Mouse (Mus musculus) liver, embryonic 16.5 days (tissue): Measurements from ENCODE around the gene Alms1. TPM values are rescaled to one million over a fixed set of nuclear protein-coding genes. Genes with fewer than 3 reads are reported as not detected.
"Not testable (repeated sequence)": the region's sequence is repeated elsewhere in the genome, so short reads cannot be mapped to it uniquely, and the experiment has no call there.

Experiments used
- ATAC-seq: fragments of 200-750 bp; cut with Nextera tagmentation; 2 replicates; pipeline ENCODE4 v1.8.0; 2017; ENCODE audit warnings: low read depth, mild to moderate bottlenecking, moderate number of reproducible peaks, moderate library complexity
- H3K27ac ChIP-seq: fragments of 300-500 bp; sonication (generic); 2 replicates; pipeline ENCODE4 v1.5.1; 2014; ENCODE audit warnings: mild to moderate bottlenecking, low read length
- H3K27me3 ChIP-seq: fragments of 300-500 bp; sonication (generic); 2 replicates; pipeline ENCODE4 v1.6.1; 2014; ENCODE audit warnings: low read depth, low read length, mixed read lengths; ENCODE audit not compliant: control insufficient read depth, insufficient read depth
- H3K36me3 ChIP-seq: fragments of 300-500 bp; sonication (generic); 2 replicates; pipeline ENCODE4 v1.6.1; 2014; ENCODE audit warnings: mild to moderate bottlenecking; ENCODE audit not compliant: control insufficient read depth, insufficient read depth
- H3K4me1 ChIP-seq: fragments of 300-500 bp; sonication (generic); 2 replicates; pipeline ENCODE4 v1.6.1; 2014; ENCODE audit warnings: low read depth, low read length, mixed read lengths; ENCODE audit not compliant: control insufficient read depth
- H3K4me2 ChIP-seq: fragments of 300-500 bp; sonication (generic); 2 replicates; pipeline ENCODE4 v1.6.1; 2014; ENCODE audit warnings: low read depth, low read length, mixed read lengths
- H3K4me3 ChIP-seq: fragments of 300-500 bp; sonication (generic); 2 replicates; pipeline ENCODE4 v1.5.1; 2014; ENCODE audit warnings: low read depth, mild to moderate bottlenecking, low read length
- H3K9ac ChIP-seq: fragments of 300-500 bp; sonication (generic); 2 replicates; pipeline ENCODE4 v1.6.1; 2014; ENCODE audit warnings: low read depth, low read length
- H3K9me3 ChIP-seq: fragments of 300-500 bp; sonication (generic); replicated peaks from 2 replicates; pipeline ENCODE4 v1.6.1; 2016; ENCODE audit warnings: low read length; ENCODE audit not compliant: control insufficient read depth
- WGBS: fragments of 180-500 bp; shearing (Covaris S2); extraction: QIAGEN DNeasy Blood & Tissue Kit; methylation state at CpG from one replicate; pipeline ENCODE4 v1.1.7; 2014; ENCODE audit not compliant: insufficient replicate concordance; 5-methylcytosine and 5-hydroxymethylcytosine counted together
- microRNA-seq: library from miRNA; unstranded; fragments of <30 nt; microRNA quantifications from one replicate; pipeline ENCODE4, GENCODE M21; 2016
- polyA plus RNA-seq: library from polyadenylated mRNA; unstranded; fragments of >200 nt; fragmentation: Nextera tagmentation; extraction: Ambion mirVana; gene quantifications from 2 replicates; pipeline ENCODE4 v1.2.1, GENCODE M21; 2015

Alms1 gene
- polyA plus RNA-seq, 1 experiment from 2014 or later: 1.5 TPM

- no peaks in the 10 kb centered on the region for H3K27me3 ChIP-seq
- H3K9me3 ChIP-seq: no peaks in the 10 kb centered on the region
- H3K4me2 ChIP-seq: no peak overlapping the region
- WGBS: 69% methylated on average over 8 of the region's 8 CpGs
- H3K36me3 ChIP-seq: peaks cover 15% of the 10 kb centered on the region
- no peak overlapping the region for H3K4me3 ChIP-seq
- H3K27ac ChIP-seq: no peak overlapping the region
- ATAC-seq: no peak
- H3K4me1 ChIP-seq: no peaks in the 10 kb centered on the region
- H3K9ac ChIP-seq: no peak overlapping the region
Measured at GRCm38 (mm10) chr6:85633165-85633564, 45.8 kb downstream of the Alms1 start.

DNA sequence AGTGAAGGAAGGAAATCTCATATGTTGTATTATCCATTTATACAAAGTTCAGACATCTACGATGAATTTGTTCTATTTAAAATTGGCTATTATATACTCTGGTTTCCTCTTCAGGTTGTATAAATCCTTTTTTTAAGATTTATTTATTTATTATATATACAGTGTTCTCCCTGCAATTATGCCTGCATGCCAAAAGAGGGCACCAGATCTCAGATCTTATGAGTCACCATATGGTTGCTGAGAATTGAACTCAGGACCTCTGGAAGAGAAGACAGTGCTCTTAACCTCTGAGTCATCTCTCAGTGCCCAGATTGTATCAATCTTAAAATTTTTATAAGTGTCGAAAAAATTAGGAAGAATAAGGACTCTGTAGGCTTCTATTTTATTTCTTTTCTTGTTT lies 65.9 kb downstream of the Alms1 start:
- Histone ChIP-seq H3K4me2 (no peak overlapping the region), H3K4me1 (no peaks in the 10 kb centered on the region), H3K27me3 (no peaks in the 10 kb centered on the region), H3K9ac (no peak overlapping the region), H3K36me3 (no peaks in the 10 kb centered on the region; the same call in 1 of the 2 replicates), H3K4me3 (no peak overlapping the region), H3K9me3 (no peaks in the 10 kb centered on the region), H3K27ac (no peak overlapping the region)
- 79% methylated on average over 2 of the region's 2 CpGs for WGBS
- ATAC-seq: no peak

GRCm38 (mm10) chr6:85701943-85702342 lies 114.6 kb downstream of the Alms1 start:
- not testable (repeated sequence) for H3K4me1 ChIP-seq, H3K36me3 ChIP-seq, H3K27me3 ChIP-seq, H3K27ac ChIP-seq, H3K4me2 ChIP-seq, H3K4me3 ChIP-seq, H3K9ac ChIP-seq, H3K9me3 ChIP-seq, ATAC-seq
- 52% methylated on average over 2 of the region's 4 CpGs for WGBS

GRCm38 (mm10) chr6:85709206-85709605 lies 121.9 kb downstream of the Alms1 start:
- ATAC-seq, H3K4me2 ChIP-seq, H3K27ac ChIP-seq, H3K9ac ChIP-seq, H3K9me3 ChIP-seq, H3K4me1 ChIP-seq, H3K27me3 ChIP-seq, H3K4me3 ChIP-seq, H3K36me3 ChIP-seq: not testable (repeated sequence)
- 74% methylated on average over 5 of the region's 5 CpGs for whole genome bisulfite sequencing

DNA sequence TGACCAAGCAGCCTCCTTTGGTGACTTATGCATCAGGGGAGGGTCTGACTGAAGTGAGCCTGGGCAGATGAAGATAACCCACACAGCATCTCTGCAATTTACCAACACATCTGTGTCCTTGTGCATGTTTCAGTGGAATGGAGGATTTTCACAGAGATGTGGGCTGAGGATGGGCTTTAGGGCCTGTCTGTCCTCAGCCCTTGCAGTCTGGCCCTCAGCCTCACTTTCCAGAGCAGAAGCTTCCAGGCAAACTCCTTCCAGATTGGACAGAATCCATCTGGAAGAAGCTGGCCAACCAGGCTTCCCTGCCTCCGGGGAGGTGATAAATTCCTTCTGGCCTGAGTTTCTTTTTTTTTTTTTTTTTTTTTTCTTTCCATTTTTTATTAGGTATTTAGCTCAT lies 122.3 kb downstream of the Alms1 start:
- H3K4me3 ChIP-seq, H3K27ac ChIP-seq, H3K4me2 ChIP-seq, H3K9me3 ChIP-seq, ATAC-seq, H3K9ac ChIP-seq, H3K4me1 ChIP-seq, H3K36me3 ChIP-seq, H3K27me3 ChIP-seq: not testable (repeated sequence)
- WGBS: 67% methylated on average over 1 of the region's 1 CpGs

DNA sequence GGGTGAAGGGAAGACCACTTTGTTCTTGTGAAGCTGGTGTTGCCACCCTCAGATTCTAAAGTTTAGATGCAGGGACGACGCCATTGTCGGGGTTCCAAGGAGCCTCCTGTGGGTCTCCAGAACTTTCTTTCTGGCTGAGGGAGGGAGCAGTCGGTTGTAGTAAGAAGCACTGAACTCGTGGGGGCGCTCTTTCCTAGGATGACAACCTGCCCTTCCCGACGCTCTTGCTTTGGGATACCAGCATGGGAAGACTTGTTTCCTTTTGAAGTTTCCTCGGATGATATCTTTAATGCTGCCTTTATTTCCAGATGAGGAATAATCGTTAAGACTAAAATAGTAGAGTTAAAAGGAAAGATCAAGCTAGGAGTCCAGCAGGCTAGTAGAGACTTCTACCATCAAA lies 125.8 kb downstream of the Alms1 start, which contains the start of gene Nat8f7:
Nat8f7 (minus strand) TSS at position 101 of the 400 bp plus-strand sequence.
- not testable (repeated sequence) for ATAC-seq, H3K4me3 ChIP-seq, H3K9ac ChIP-seq, H3K27ac ChIP-seq, H3K4me2 ChIP-seq, H3K36me3 ChIP-seq, H3K27me3 ChIP-seq, H3K4me1 ChIP-seq, H3K9me3 ChIP-seq
- WGBS: 68% methylated on average over 9 of the region's 10 CpGs

Small RNA genes within 50 kb of the gene (microRNA-seq; reads per million reads assigned to microRNA genes)
- not detected for gene Gm27317

Other genes with a start within 250 kb of the Alms1 start
- gene Rab11fip5, start 212.9 kb upstream of the Alms1 start, polyA plus RNA-seq: 0.85 and 1.0 TPM in 2 replicates
- not detected in 2 replicates for gene Noto, start 163.6 kb upstream of the Alms1 start, polyA plus RNA-seq
- 18.1 and 18.9 TPM in 2 replicates for gene Smyd5, start 155.5 kb upstream of the Alms1 start, polyA plus RNA-seq
- gene Cct7, start 136.0 kb upstream of the Alms1 start, polyA plus RNA-seq: 224 and 249 TPM in 2 replicates
- 23.4 and 23.9 TPM in 2 replicates for gene Pradc1, start 135.6 kb upstream of the Alms1 start, polyA plus RNA-seq
- not detected in 2 replicates for gene Fbxo41, start 84.5 kb upstream of the Alms1 start, polyA plus RNA-seq
- not detected in 2 replicates for gene Egr4, start 73.9 kb upstream of the Alms1 start, polyA plus RNA-seq
- gene Nat8f7, start 125.7 kb downstream of the Alms1 start, polyA plus RNA-seq: not detected in 2 replicates
- gene Nat8f3, start 178.2 kb downstream of the Alms1 start, polyA plus RNA-seq: not detected in 2 replicates
- gene Nat8f6, start 233.4 kb downstream of the Alms1 start, polyA plus RNA-seq: not detected in 2 replicates
- not detected in 2 replicates for gene Nat8f5, start 233.4 kb downstream of the Alms1 start, polyA plus RNA-seq
- gene Nat8, start 244.6 kb downstream of the Alms1 start, polyA plus RNA-seq: 0.08 and 0.12 TPM in 2 replicates